Mouse (Mus musculus): ENCODE results near the gene Gm49510. TPM values are rescaled to one million over a fixed set of nuclear protein-coding genes. Genes with fewer than 3 reads are reported as not detected.

Gm49510 gene
- total and polyA plus RNA-seq, 3 experiments = 0.12 to 0.25 TPM; not detected in 1

DNA sequence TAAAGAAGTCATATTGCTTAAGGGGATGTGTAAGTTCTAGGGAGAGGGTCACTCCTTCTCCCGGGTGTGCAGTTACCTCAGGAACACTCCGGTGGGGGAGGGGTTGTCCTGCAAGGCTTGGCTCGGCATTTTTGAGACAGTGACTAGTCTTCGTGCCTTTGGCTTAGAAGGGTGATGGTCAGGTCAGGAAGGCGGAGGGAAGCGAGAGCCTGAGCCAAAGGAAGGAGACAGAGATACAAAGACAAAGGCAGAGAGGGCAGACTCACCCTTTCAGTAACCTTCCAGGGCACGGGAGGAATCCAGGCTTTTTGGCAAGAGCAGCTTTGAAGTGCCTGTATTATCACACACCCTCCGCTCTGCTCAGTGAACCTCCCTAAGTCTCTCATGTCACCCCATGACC lies 25.7 kb downstream of the Gm49510 start:
- Histone ChIP-seq H3K9ac (ENCODE audit: insufficient read depth, low read depth) (no peak overlapping the region), H3K27ac (ENCODE audit: insufficient read depth, low read depth) (peak overlapping the region; percentile 70), H3K4me1 (ENCODE audit: control insufficient read depth in 1 of 2, insufficient read depth in 2 of 2) (peaks cover 33 to 63% of the 10 kb centered on the region in 2 experiments), H3K4me3 (replicated peaks in 1 of 3; ENCODE audit: low read depth in 2 of 3, low read length in 2 of 3, poor library complexity in 1 of 3) (no peak overlapping the region), H3K36me3 (replicated peaks in 1 of 2; ENCODE audit: control insufficient read depth in 1 of 2, insufficient read depth in 1 of 2, low read length in 1 of 2) (peaks cover 10 to 19% of the 10 kb centered on the region in 2 experiments), H3K4me2 (ENCODE audit: insufficient read depth, low read depth, poor library complexity, severe bottlenecking) (no peak overlapping the region), H3K79me2 (replicated peaks; ENCODE audit: control insufficient read depth, extremely low read depth, insufficient read depth, poor library complexity, severe bottlenecking) (peaks cover 4% of the 10 kb centered on the region; the same call in 1 of the 2 replicates), H3K9me3 (replicated peaks; ENCODE audit: low read length) (peaks cover 3% of the 10 kb centered on the region), H3K27me3 (replicated peaks) (no peaks in the 10 kb centered on the region)
- dilution Hi-C loops (cut with MboI; ENCODE audit: extremely low pct_ligation_motif_present, extremely low pct_unique_long_range_greater_than_20kb, low sequenced_read_pairs) = no loop called here
- DNase-seq (ENCODE audit: extremely low read depth) = no peak
- in situ Hi-C loops (cut with MboI; ENCODE audit: low pct_ligation_motif_present, low pct_unique_long_range_greater_than_20kb, low sequenced_read_pairs) = no loop called here
- TF ChIP-seq ZKSCAN1 (IDR thresholded peaks at IDR 0.05; ENCODE audit: borderline replicate concordance, low read depth, low read length) (no peak), JUN (IDR thresholded peaks at IDR 0.05; ENCODE audit: insufficient read depth, low read depth, low read length) (no peak), MAX (IDR thresholded peaks at IDR 0.05; ENCODE audit: low read length) (no peak), CHD1 (IDR thresholded peaks at IDR 0.05; ENCODE audit: low read depth, low read length) (no peak)

DNA sequence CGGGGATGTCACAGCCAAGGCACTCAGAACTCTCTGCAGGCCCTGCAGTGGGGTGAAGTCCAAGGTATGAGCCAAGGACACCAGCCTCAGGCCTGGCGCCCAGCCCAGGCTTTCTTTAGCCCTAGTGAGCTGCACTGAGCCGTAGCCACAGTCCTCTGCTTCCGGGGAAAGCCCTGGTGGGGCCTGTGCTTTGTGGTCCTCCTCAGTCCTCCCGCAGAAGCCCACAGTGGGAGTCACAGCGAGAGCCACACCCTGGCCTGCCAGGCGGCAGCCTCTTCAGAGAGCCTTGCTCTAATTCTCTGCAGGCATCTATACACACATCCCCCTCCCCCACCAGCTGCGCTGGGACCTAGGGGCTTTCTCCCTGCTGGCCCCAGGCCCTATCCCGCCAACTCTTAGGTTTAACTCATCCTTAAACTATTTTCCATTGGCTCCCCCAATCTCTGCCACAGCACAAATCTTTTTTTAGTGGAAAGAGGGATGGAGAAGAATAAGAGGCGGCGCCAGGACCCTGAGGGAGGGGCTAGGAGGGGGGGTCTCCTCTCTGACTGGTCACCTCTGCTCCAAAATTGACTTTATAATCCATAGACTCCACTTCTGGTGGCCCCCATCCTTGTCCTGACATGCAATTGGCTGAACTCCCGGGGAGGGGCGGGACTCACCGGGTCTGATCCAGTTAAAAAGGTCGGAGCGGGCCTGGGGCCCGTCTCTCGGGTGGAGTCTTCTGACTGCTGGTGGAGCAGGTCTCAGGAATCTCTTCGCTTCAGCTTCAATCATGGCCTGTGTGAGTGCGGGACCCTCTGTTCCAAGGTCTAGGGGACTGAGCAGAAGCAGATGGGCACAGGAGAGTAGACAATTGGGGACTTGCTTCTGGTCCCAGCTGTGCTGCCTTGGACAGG lies 26.8 kb downstream of the Gm49510 start, which contains the start of gene Lgals1:
Gene Lgals1 (plus strand): TSS at position 705 of the 899 bp plus-strand sequence.
- Histone ChIP-seq H3K79me2 (replicated peaks; ENCODE audit: control insufficient read depth, extremely low read depth, insufficient read depth, poor library complexity, severe bottlenecking) (peaks cover 4% of the 10 kb centered on the region; the same call in 1 of the 2 replicates), H3K9ac (ENCODE audit: insufficient read depth, low read depth) (peak within 1 kb of the TSS; percentile 70), H3K27ac (ENCODE audit: insufficient read depth, low read depth) (peak within 1 kb of the TSS; percentile 91), H3K4me1 (ENCODE audit: control insufficient read depth in 1 of 2, insufficient read depth in 2 of 2) (peaks cover 30 to 61% of the 10 kb centered on the region in 2 experiments), H3K4me3 (replicated peaks in 1 of 3; ENCODE audit: low read depth in 2 of 3, low read length in 2 of 3, poor library complexity in 1 of 3) (peak within 1 kb of the TSS; percentile 61 to 84 (median 74)), H3K9me3 (replicated peaks; ENCODE audit: low read length) (peaks cover 3% of the 10 kb centered on the region), H3K36me3 (replicated peaks in 1 of 2; ENCODE audit: control insufficient read depth in 1 of 2, insufficient read depth in 1 of 2, low read length in 1 of 2) (peaks cover 12 to 29% of the 10 kb centered on the region in 2 experiments), H3K4me2 (ENCODE audit: insufficient read depth, low read depth, poor library complexity, severe bottlenecking) (peak within 1 kb of the TSS; percentile 95), H3K27me3 (replicated peaks) (no peaks in the 10 kb centered on the region)
- DNase-seq (ENCODE audit: extremely low read depth) = peak; percentile 91
- TF ChIP-seq CHD1 (IDR thresholded peaks at IDR 0.05; ENCODE audit: low read depth, low read length) (no peak; the same call in 1 of the 2 replicates), MAZ (IDR thresholded peaks at IDR 0.05; ENCODE audit: low read depth, low read length) (peak; percentile 87), HCFC1 (IDR thresholded peaks at IDR 0.05; ENCODE audit: low read depth, low read length) (no peak; the same call in 1 of the 2 replicates), NELFE (IDR thresholded peaks at IDR 0.05; ENCODE audit: low read depth, low read length) (peak; percentile 94), E2F4 (IDR thresholded peaks at IDR 0.05; ENCODE audit: insufficient replicate concordance, low read depth, low read length) (no peak), MXI1 (IDR thresholded peaks at IDR 0.05; ENCODE audit: low read depth, low read length) (peak; percentile 34; the same call in 1 of the 2 replicates), ETS1 (conservative IDR thresholded peaks at IDR 0.05; ENCODE audit: low read depth, low read length) (peak; percentile 49; the same call in 1 of the 2 replicates), POLR2AphosphoS2 (IDR thresholded peaks at IDR 0.05; ENCODE audit: low read depth, low read length) (peak; percentile 88; the same call in 1 of the 2 replicates), SIN3A (IDR thresholded peaks at IDR 0.05; ENCODE audit: low read length) (peak; percentile 72), ELF1 (IDR thresholded peaks at IDR 0.05; ENCODE audit: low read depth, low read length) (peak; percentile 75), MAX (IDR thresholded peaks at IDR 0.05; ENCODE audit: low read length) (0 out of 2 replicates have a peak, but pooled peaks have one; percentile 8), BHLHE40 (IDR thresholded peaks at IDR 0.05; ENCODE audit: low read depth, low read length) (no peak), EP300 (IDR thresholded peaks at IDR 0.05; ENCODE audit: low read length) (0 out of 2 replicates have a peak, but pooled peaks have one; percentile 14), TCF12 (IDR thresholded peaks at IDR 0.05; ENCODE audit: low read depth, low read length) (peak; percentile 45; the same call in 1 of the 2 replicates), KAT2A (IDR thresholded peaks at IDR 0.05; ENCODE audit: insufficient replicate concordance, low read length) (no peak), TBP (conservative IDR thresholded peaks at IDR 0.05; ENCODE audit: low read depth, low read length) (peak; percentile 96), JUND (conservative IDR thresholded peaks at IDR 0.05; ENCODE audit: low read depth, low read length) (no peak), POLR2A (IDR thresholded peaks at IDR 0.05; ENCODE audit: low read depth, low read length) (peak; percentile 98), MEF2A (IDR thresholded peaks at IDR 0.05; ENCODE audit: borderline replicate concordance, low read depth, low read length) (peak; percentile 62), USF2 (conservative IDR thresholded peaks at IDR 0.05; ENCODE audit: low read depth, low read length) (no peak), ZMIZ1 (IDR thresholded peaks at IDR 0.05; ENCODE audit: low read depth, low read length) (peak; percentile 98), IRF4 (IDR thresholded peaks at IDR 0.05; ENCODE audit: low read depth, low read length) (peak; percentile 41; the same call in 1 of the 2 replicates), CTCF (conservative IDR thresholded peaks at IDR 0.05 in 1 of 2, IDR thresholded peaks at IDR 0.05 in 1 of 2; ENCODE audit: low read depth in 2 of 2, low read length in 2 of 2) (no peak), CHD2 (IDR thresholded peaks at IDR 0.05; ENCODE audit: low read length) (peak; percentile 76)
- dilution Hi-C loops (cut with MboI; ENCODE audit: extremely low pct_ligation_motif_present, extremely low pct_unique_long_range_greater_than_20kb, low sequenced_read_pairs) = no loop called here
- in situ Hi-C loops (cut with MboI; ENCODE audit: low pct_ligation_motif_present, low pct_unique_long_range_greater_than_20kb, low sequenced_read_pairs) = no loop called here
